Mouse (Mus musculus) lung, postnatal 14 days (tissue): Measurements from ENCODE around the gene Zfp663.

Experiments
- DNase-seq: peaks from one replicate; pipeline ENCODE4 v3.0.0; 2021

The Zfp663 gene

DNA sequence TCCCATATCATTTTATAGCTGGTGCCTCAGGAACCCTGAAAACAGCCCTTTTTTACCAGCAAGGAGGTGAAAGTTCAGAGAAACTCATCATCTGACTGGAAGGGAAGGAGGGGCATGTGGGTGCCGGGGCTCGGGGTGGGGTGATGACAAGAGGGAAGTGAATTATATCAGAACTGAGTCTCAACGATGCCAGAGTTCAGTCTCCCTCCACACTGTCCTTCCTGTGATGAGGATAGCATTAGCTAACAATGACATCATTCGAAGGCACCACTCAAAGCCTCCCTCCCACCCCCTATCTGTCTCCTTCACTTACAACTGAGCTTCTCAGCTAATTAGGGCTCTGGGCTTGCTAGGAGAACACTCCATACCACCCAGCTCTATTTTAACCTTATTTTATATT is 49.0 kb downstream of the Zfp663 start:
- no peak for DNase-seq

DNA sequence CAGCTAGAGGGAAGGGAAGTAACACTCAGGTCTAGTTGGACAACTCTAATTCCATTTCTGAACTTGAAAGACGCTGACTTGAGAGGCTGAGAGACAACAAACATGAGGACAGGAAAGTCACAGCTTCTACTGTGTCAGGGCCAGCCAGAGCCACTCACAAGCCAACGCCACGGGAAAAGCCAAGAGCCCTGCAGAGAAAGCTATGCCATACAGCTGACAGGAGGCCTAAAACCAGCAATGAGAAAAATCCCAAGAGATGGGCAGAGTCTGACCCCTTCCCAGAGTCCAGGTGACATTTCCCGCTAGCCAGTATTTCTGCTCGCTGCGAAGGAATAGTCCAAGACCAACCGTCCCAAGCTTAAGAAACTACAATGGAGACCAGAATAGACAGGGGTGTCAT is 49.6 kb downstream of the Zfp663 start:
- DNase-seq: no peak

DNA sequence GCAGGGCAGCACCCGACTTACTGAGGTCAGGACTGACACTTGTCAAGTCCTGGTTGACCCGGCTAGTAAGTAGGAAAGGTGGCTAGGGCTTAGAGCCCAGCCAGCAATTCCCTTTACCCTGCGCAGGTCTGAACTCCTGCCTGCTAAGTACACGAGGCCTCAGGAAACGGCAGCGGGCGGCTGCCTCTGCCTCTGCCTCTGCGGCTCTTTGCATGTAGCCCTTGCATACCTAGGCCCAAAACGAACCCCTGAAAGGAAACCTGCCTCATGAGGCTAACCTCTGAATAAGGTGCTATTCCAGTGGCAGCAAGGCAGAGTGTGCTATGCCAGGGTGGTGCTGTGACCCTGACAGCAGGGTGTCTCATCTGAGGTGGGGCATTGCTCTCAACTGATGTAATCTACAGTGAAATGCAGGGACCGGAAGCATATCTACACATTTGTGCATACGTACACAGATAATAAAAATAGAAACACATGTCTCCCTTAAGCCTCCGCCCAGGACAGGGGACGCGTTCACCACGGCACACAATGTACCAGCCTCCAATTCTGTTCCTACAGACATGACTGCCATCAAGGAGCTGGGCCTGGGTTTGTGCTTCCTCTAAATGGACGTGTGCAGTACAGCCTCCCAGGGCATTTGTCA is 50.8 kb downstream of the Zfp663 start:
- DNase-seq: no peak

DNA sequence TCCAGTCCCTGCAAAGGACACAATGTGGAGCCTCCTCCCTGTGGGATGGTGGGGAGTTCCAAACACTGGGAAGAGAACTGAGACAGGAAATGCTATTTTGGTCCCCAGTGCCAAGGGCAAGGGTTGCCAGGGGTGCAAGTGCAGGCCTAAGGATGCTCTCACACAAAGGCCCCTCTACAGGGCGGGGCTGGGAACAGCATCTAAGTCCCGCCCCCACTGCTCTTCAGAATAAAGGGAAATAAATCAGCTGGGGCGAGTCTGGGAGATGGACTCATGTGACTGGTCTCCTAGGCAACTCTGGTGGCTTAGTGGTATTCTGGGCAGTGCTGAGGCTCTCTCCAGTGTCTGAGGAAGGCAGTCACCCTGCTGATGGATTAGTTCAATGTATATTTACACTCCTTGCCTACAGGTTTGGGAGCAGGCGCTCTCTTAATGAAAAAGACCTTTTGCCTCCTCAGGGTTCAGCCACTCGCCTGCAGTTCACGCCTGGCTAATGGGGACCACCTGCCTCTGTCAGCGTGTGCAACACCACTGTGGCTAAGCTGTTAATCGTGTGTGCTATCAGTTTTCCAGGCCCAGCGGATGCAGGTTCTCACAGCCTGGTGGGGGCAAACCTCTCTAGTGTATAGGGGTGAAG is 51.6 kb downstream of the Zfp663 start:
- peak; percentile 67 for DNase-seq

DNA sequence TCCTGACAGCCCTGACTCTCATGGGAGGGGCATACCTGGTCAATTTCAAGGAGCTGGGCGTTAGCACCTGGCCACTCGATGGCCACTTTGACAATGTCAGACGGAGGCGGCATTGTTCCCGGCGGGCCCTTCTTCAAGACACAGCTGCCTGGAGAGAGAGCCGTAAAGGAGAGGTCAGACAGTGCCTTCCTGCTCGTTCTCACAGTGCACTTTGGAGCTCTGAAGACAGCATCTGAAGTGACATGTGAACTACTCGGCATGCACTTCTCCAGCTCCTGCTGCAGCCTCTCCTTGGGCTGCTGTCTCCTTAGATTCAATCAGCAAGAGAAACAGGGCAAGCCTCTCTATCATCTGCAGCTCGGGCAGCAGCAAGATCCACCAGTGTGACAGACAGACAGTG is 52.3 kb downstream of the Zfp663 start:
- no peak for DNase-seq

DNA sequence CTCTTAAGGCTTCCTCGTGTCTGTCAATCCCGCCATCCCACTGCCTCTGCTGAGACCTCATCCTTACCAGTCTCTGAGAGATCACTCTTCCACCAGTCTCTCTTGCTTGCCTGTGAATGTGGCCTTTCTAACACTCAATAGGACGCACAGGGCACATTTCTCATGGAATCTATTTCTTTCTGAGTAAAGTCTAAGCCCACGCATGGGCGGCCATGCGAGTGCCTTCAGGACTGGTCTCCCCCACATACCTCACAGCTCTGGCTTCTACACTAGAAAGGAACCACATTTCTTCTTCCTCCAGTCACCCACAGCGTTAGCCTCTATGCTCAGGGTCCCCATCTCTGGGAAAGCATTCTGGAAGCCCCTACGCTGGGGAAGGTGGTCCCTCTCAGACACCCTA is 54.3 kb downstream of the Zfp663 start:
- no peak for DNase-seq

DNA sequence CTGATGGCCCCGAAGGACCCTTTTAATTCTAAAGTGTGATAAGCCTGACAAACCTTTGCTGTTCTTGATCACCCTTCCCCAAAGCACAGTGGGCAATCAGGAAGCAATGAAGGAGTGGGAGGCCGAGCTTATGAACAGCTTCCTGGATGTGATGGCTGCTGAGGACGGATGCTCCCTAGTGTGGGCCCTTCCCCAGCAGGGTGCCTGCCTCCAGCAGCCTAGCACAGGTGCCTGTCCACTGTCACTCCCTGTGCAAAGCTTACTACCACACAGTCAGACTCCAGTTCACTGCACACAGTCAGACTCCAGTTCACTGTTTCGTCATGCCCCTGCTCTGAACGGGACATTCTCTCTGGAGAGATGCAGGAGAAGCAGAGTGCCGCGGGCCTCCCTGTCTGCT is 56.1 kb downstream of the Zfp663 start:
- no peak for DNase-seq

DNA sequence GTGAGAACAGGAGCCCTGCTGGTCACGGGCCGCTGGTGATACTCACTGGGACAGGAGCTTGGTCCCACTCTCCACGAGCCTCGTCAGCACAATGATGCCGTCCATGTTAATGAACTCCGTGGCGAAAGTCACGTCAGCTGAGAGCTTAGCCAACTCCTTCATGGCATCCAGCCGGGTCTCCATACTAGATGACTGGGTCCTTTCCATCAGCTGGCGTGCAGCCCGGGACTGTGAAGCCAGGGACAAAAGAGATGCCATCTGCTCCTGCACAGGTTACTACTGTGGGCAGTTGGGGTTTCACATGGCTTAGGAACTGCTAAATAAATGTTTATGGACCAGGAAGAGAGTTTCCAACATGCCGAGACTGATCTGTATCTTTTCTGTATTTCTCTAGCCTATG is 57.0 kb downstream of the Zfp663 start:
- DNase-seq: no peak

DNA sequence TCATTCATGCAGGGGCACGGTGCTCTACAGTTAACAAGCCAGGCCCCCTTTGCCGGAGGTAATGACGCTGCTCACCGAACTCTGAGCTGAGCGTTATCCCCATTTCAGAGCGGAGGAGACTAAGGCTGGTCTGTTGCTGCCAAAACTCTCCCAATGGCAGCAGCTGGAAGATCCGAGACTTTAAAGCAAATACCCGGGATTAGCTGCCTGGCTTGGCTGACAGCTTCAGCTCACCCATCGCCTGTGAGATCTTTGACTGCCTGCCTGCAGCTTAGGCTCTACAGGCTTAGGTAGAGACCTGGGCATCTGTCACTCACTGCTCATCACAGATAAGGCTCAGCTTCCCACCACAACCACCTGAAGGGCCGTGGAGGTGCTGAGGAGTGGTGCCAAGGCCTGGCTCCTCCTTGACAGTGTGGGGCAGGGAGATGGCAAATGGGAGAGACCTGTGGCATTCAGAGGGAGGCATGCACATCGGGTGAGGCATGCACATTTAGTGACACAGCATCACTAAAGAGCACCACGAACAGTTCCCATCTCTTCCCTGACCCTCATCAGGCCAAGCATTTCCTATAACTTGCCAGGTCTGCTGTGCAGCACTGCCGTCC is 57.6 kb downstream of the Zfp663 start:
- DNase-seq: no peak

DNA sequence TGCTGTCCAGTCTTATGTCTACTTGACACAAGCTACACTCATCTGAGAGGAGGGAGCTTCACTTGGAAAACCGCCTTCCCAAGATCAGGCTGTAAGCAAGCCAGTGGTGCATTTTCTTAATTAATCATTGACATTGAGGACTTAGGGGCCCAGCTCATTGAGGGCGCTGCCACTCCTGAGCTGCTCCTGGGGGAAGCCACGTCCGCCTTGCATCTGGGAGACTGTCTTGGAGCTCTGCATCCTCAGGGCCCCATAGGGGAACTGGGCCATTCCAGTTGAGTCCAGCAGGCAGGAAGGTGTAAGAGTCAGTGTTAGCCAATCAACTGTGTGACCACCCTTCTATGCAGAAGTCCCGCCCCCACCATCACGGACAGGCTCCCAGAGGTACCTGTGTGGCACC is 60.7 kb downstream of the Zfp663 start:
- no peak for DNase-seq

DNA sequence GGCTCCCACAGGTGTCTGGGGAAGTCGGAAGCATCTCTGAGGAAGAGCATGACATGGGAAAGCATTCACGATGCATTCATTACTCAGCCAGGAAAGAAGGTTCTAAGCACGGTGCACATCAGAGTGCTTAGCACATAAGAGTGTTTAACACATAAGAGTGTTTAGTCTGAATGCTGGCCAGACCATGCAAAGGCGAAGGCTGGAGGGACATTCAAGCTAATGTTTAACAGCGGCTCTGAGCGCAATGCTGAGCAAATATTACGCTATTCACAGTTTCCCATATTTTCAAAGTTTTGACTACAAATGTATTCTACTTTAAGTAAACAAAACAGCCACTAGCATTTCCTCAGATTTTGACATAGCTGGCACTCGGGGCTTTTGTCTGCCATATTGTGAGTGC is 63.1 kb downstream of the Zfp663 start:
- no peak for DNase-seq

DNA sequence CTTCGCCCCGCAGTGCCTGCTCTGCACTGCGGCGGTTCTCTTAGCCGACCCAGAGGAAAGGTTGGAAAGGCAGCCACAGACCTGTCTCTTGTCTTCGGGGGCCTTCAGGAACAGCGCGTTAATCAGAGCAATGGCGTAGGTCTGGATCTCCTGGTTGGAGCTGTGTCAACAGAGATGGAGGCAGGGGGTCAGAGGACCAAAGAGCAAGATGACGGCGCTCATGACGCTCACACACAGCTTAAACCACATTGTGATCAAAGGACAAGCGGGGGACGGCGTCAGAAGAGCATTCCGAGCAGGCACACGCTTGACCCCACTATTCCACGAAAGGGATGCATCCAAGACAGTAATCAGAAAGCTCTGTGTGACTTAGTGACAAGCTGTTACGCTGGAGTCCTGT is 63.7 kb downstream of the Zfp663 start:
- no peak for DNase-seq

DNA sequence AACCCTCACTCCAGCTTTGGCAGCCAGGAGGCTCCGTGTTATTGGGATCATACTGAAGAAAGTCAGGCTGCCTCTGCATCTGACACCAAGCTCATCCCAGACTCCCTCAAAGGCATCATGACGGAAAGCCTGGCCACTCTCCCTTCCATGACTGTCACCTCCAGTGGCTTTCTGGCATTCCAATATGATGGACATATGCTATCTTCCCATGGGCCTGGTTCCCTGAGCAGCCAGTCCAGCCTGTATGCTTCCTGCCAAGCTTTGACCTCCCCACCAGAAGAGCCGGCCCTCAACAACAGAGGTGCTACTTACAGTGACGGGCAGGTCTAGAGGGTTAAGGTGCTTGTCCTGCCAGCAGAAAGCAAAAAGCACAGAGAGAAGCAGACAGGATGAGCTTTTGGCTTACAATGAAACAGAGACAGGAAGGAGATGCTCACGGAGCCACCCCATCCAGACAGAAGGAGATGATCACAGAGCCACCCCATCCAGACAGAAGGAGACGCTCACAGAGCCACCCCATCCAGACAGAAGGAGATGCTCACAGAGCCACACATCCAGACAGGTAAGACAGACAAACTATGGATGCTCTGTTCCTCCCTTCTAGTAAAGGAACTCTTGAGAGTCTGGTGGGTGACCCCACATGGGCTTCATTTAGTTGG is 65.0 kb downstream of the Zfp663 start:
- DNase-seq: no peak

DNA sequence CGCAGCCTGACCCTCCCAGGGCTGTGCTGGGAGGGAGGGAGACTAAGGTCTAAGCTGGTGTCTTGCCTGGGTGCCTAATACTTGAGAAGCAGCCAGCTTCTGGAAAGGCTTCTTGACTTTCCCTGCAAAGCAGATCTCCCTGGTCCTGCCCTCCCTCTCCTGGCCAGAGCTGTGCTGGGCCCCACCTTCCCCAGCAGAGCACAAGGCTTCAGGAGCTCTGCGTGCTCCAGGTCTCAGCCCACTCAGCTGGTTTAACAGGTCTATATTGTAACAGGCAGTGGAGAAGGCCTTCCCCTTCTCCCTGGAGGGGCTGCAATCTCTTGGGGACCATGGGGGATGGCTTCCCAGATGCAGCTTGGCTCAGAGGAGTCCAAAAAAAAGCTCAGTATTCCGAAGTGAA is 67.1 kb downstream of the Zfp663 start:
- no peak for DNase-seq
